Mouse (Mus musculus) right cerebral cortex, postnatal 10 days (tissue): Measurements from ENCODE around the gene Etfrf1.
A peak's percentile ranks its signal among the peaks of the same experiment; 100 is the strongest.

ENCODE experiments used
- DNase-seq, 2 experiments: peaks; one replicate each; pipeline ENCODE4 v3.0.0; 2021; ENCODE audit warnings: low spot score in 2 of 2

Gene Etfrf1

GRCm38 (mm10) chr6:145210816-145211338, at the start of gene Etfrf1, which contains the start of gene Casc1:
Gene Etfrf1 (plus strand): TSS chr6:145211134.
Gene Casc1 (minus strand): TSS chr6:145211005.
- peak; percentile 99 to 100 for DNase-seq

GRCm38 (mm10) chr6:145171892-145172606, 38.9 kb upstream of the Etfrf1 start:
- peak in 1 of 2 experiments; percentile 16 for DNase-seq

DNA sequence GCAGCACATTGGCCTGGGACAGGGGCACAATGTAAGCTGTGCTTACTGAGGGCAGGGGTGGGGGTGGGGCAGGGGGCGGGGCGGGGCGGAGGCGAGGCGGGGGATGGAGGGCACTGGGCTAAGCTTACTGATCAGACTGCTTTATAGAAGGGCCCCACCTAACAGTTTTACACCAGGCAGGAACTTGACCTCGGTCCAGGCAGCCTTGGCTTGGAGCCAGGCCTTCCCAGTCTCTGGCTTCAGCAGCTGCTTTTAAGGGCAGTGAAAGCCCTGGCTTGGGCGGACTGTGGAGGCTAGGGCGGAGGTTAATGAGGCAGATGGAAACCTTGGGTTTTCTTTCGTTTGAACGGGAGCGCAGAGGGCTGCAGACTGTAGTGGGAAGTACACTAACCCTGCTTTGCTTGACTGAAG, 37.1 kb upstream of the Etfrf1 start:
- peak; percentile 63 to 74 for DNase-seq

- peak in 1 of 2 experiments; percentile 8 for DNase-seq
These were observed 35.4 kb upstream of the Etfrf1 start for GRCm38 (mm10) chr6:145175571-145175981.

GRCm38 (mm10) chr6:145176474-145176873, 34.5 kb upstream of the Etfrf1 start:
- peak in 1 of 2 experiments; percentile 16 for DNase-seq

DNA sequence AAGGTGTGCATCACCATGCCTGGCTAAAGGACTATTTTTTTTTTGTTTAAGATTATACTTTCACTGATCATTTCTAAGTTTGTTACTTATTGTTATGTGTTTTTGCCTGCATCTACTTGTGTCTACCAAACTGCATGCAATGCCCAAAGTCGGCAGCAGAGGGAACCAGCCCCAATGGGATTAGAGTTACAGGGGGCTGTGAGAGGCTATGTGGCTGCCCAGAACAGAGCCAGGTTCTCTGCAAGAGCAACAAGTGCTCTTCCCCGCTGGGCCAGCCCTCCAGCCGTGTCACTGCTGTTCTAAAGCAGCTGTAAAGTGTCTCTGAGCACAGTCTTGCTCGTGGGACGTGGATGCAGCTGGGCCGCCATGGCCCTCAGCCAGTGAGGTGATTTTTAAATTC, 31.3 kb upstream of the Etfrf1 start:
- DNase-seq, result peak in 1 of 2 experiments; percentile 56

- no peak for DNase-seq
These were observed 28.9 kb upstream of the Etfrf1 start for GRCm38 (mm10) chr6:145182044-145182443.

GRCm38 (mm10) chr6:145186096-145186495, 24.8 kb upstream of the Etfrf1 start:
- DNase-seq, result no peak

DNA sequence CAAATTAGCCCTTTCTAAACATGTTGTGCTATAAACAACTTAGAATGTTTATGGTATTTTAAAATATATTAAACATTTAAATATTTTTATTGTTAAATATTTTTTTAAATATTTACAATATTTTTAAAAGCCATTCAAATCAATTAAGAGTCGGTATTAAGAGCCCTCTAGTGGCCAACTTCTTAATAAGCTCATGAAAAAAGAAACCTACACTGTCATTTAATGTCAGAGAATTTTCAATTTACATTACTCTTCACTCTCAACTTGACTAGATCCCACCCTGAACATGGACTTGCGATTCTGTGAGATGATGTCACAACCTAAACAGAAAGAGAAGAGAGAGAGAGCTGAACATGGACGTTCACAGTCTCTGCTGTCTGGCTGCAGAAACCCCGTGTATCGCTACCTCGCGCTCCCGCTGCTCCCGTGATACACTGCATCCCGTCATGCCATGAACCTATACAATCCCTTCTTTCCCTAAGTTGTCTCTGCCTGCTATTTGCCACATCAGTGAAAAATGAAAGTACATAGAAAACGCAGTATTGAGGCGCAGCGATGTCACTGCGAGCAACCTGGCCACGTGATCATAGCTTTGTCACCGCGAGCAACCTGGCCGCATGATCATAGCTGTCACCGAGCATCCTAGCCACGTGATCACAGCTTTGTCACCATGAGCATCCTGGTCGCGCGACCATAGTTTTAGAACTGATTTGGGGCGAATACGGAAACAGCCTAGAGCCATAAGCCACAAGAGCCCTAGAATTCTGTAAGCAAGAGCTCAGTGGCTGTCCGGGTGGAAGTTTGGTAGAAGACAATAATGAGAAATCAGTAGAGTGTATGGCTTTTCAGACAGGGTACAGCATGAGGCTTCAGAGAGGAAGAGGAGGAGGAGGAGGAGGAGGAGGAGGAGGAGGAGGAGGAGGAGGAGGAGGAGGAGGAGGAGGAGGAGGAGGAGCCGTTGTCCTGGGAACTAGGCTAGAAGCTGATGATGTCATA, 23.5 kb upstream of the Etfrf1 start:
- peak; percentile 62 to 77 for DNase-seq

GRCm38 (mm10) chr6:145193038-145193437, 17.9 kb upstream of the Etfrf1 start:
- DNase-seq, result no peak

DNA sequence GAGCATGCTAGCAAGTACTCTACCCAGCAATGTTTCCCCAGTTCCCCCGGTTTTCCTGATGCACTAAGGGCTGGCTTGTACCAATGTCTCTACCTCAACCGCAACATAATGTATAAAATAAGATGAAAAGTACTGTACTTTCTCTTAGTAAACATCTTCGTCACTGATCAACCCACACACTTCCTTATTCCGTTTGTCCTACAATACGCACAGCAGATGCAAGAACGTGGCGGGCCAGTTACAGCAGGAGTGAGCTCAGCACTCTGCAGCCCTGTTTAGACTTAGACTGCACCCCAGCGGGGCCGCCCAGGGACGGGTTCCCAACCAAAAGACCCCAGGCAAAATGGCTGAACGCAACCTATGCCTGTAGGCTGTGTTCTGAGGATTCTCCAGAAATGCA, 17.5 kb upstream of the Etfrf1 start:
- DNase-seq, result no peak

DNA sequence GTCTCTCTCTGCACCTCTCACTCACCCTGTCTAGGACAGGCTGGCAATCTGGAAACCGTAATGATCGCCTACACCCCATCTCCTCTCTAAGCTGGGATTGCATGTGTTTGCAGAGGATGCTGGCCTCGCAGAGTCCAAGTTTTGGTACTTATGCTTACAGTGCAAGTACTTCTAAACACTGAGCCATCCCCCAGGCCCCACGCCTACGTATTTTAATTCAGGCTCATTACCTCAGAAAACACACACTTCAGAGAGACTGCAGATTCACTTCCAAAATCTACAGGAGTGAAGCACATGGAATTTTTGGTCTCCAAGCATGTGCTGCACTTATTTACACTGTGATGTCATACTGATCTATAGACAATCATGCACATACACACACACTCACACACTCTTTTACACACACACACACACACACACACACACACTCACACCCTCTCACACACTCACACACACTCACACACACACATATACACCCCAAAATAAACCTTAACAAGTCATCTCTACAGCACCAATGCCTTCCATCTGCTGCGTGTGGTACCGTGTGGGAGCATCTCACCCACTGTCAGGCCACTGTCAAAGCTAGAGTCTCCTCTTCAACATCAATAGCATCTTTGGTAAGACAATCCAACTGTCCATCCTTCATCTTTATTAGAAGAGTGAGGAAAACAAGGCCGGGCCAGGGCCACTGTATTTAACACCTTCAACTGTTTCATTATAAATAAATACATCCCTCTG, 12.8 kb upstream of the Etfrf1 start:
- DNase-seq, result peak in 1 of 2 experiments; percentile 17

DNA sequence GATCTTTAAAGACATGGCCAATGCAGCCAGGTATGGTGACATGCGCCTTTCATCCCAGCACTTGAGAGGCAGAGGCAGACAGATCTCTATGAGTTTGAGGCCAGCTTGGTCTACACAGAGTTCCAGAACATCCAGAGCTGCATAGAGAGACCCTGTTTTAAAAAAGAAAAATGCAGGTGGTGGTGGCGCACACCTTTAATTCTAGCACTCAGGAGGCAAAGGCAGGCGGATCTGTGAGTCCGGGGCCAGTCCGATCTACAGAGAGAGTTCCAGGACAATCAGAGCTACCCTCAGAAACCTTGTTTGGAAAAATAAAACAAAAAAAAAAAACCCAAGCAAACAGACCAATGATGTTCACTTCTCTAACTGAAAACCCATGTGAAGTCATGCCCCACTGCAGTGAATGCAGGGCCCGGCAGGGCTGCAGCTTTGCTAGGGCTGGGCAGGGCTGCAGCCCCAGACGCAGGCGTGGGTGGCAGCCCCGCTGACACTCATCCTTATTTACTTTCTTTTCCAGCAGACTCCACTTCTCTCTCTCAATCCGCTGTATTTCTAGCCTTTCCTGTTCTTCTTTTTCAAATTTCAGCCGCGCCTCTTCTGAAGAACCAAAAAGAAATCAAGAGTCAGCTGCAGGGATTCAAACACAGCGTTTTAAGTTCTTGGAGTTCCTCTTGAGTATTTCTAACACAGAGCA, 8.4 kb upstream of the Etfrf1 start:
- peak in 1 of 2 experiments; percentile 9 for DNase-seq

DNA sequence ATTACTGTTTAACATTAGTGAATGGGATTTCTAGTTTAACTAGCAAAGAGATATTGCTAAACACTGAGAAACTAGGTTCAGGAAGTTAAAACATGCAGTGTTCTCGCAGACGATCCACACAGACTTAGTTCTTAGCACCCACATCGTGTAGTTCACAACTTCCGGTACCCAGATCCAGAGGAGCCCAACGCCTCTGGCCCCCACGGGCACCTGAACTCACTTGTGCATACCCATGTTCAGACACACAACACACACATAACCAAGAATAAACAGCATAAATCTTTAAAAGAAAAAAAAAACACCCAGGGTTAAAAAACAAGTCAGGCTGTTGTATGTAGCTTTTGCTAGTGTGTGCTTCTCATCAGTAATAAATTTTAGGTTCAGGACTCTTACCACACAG, 6.5 kb upstream of the Etfrf1 start:
- DNase-seq, result peak in 1 of 2 experiments; percentile 14

DNA sequence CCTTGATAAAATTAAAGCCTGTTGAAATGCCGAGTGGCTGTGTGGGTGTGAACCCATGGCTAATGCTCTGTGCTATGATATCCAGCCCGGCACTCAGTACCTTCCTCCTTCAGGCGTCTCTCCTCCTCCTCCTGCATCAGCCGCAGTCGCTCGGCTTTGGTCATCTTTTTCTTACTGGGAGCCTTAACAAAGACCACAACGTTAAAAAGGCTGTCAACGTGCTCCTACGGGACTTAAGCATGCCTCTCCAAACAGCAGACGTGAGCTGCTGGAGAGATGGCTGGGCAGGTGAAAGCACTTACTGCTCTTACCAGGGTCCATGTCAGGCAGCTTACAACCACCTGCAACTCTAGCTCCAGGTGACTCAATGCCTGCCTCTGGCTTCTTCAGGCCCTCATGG, 5.8 kb upstream of the Etfrf1 start:
- DNase-seq, result peak in 1 of 2 experiments; percentile 19

DNA sequence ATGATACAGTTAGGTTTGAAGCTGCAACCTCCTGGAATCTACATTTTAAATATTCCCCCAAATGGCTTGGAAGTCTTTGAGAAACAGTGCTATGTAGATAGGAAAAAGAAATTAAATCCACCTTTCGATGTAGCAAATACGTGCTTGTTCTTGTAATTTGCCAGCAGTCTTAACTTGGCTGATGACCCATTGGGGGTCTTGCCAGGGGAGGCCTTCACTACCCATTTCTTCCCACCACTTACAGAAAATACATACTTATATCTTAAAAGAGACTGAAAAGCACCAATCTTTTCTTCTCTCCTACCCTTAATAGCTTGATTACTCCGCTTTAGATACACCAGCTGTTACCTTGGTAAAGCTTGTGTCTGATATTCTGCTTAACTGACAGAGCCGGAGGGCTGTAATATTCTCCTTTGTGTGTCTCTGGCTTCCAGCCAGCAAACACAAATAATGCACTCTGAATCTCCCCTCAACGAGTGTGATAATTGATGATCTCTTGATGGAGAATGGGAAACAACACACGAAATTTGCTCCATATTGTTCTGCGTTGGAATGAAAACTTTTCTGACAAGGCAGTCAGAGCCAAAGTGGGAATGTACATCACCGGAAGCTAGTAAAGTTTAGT, 766 bp upstream of the Etfrf1 start:
- DNase-seq, result peak in 1 of 2 experiments; percentile 49

GRCm38 (mm10) chr6:145211376-145212305, 707 bp downstream of the Etfrf1 start:
- DNase-seq, result no peak

- DNase-seq, result no peak
These were observed 3.0 kb downstream of the Etfrf1 start for GRCm38 (mm10) chr6:145213916-145214315.

GRCm38 (mm10) chr6:145215826-145216225, 4.9 kb downstream of the Etfrf1 start:
- no peak for DNase-seq
